In genomic region chr3:81068550-81068949, GRCm38 (mm10) we compare ENCODE assay signal across 30 mouse cellular contexts. TPM values are rescaled to one million over a fixed set of nuclear protein-coding genes. Genes with fewer than 3 reads are reported as not detected.
DNase-seq lines count a peak whose midpoint lies in the region; ATAC-seq and TF ChIP-seq lines count a peak whose summit lies in the region.
"Had no signal": no experiment of that assay in that cellular context is flagged by ENCODE, and none has a peak within 500 bp of the region (broad histone marks: within the 10 kb centered on the region; RNA-seq: fewer than 3 reads in every experiment).

No protein-coding gene starts in this region.

- no peaks in the 10 kb centered on the region for H3K27me3 ChIP-seq in intestine, embryonic 14.5 days (replicated peaks; ENCODE audit: control insufficient read depth, insufficient read depth, low read length)
- H3K27me3 ChIP-seq in intestine, postnatal 0 days (replicated peaks; ENCODE audit: control insufficient read depth, insufficient read depth, low read length) = no peaks in the 10 kb centered on the region
- no peaks in the 10 kb centered on the region for H3K27me3 ChIP-seq in midbrain, postnatal 0 days (ENCODE audit: insufficient read depth, low read length)
- no peaks in the 10 kb centered on the region for H3K27me3 ChIP-seq in midbrain, embryonic 14.5 days (ENCODE audit: control insufficient read depth, insufficient read depth, low read length)
- no peaks in the 10 kb centered on the region for H3K27me3 ChIP-seq in intestine, embryonic 16.5 days (replicated peaks; ENCODE audit: control insufficient read depth, insufficient read depth, low read length)
- H3K27me3 ChIP-seq in forebrain, embryonic 11.5 days (ENCODE audit: control insufficient read depth, insufficient read depth, low read length) = no peaks in the 10 kb centered on the region
- H3K27me3 ChIP-seq: hindbrain, embryonic 12.5 days; limb, embryonic 15.5 days; liver, embryonic 15.5 days; neural tube, embryonic 13.5 days had no signal

- DNase-seq in intestine, embryonic 14.5 days (ENCODE audit: low spot score) = no peak
- DNase-seq in midbrain, postnatal 0 days (ENCODE audit: low spot score) = peak; percentile 15
- DNase-seq in midbrain, embryonic 14.5 days = no peak
- no peak for DNase-seq in embryo, embryonic 11 days
- no peak for DNase-seq in kidney, postnatal 25 days
- no peak for DNase-seq in forebrain, embryonic 11.5 days (ENCODE audit: low spot score)
- DNase-seq: adrenal gland, adult 8-10 months; cerebellum, adult 11 months; cerebellum, adult 9-10 months; cerebellum, postnatal 36 days; gastrocnemius, postnatal 25 days; heart, adult 11 months; heart, postnatal 36 days; kidney, adult 8-10 months; layer of hippocampus, adult 9-11 months; thymus, postnatal 14 days had no signal

- H3K4me2 ChIP-seq in intestine, embryonic 14.5 days (ENCODE audit: low read length) = no peak overlapping the region
- H3K4me2 ChIP-seq in intestine, postnatal 0 days (replicated peaks; ENCODE audit: low read depth) = no peak overlapping the region
- H3K4me2 ChIP-seq in midbrain, postnatal 0 days (ENCODE audit: low read depth, low read length, poor library complexity, severe bottlenecking) = no peak overlapping the region
- no peak overlapping the region for H3K4me2 ChIP-seq in midbrain, embryonic 14.5 days (ENCODE audit: low read length)
- H3K4me2 ChIP-seq in intestine, embryonic 16.5 days (ENCODE audit: low read depth, low read length) = no peak overlapping the region
- no peak overlapping the region for H3K4me2 ChIP-seq in forebrain, embryonic 11.5 days (ENCODE audit: low read depth, low read length, severe bottlenecking)
- H3K4me2 ChIP-seq: hindbrain, embryonic 12.5 days; limb, embryonic 15.5 days; liver, embryonic 15.5 days; neural tube, embryonic 13.5 days had no signal

- H3K9ac ChIP-seq in intestine, embryonic 14.5 days (ENCODE audit: low read length) = no peak overlapping the region
- no peak overlapping the region for H3K9ac ChIP-seq in intestine, postnatal 0 days (ENCODE audit: low read depth, low read length)
- H3K9ac ChIP-seq in midbrain, postnatal 0 days (replicated peaks; ENCODE audit: low read length, poor library complexity, severe bottlenecking) = no peak overlapping the region
- H3K9ac ChIP-seq in midbrain, embryonic 14.5 days (replicated peaks; ENCODE audit: low read length) = no peak overlapping the region
- no peak overlapping the region for H3K9ac ChIP-seq in intestine, embryonic 16.5 days (ENCODE audit: low read depth, low read length)
- no peak overlapping the region for H3K9ac ChIP-seq in forebrain, embryonic 11.5 days (ENCODE audit: low read length)
- H3K9ac ChIP-seq: hindbrain, embryonic 12.5 days; limb, embryonic 15.5 days; liver, embryonic 15.5 days; neural tube, embryonic 13.5 days had no signal

- H3K27ac ChIP-seq in intestine, embryonic 14.5 days (ENCODE audit: low read depth) = peak overlapping the region; percentile 22; the same call in 1 of the 2 replicates
- no peak overlapping the region for H3K27ac ChIP-seq in intestine, postnatal 0 days (ENCODE audit: low read depth, low read length)
- no peak overlapping the region for H3K27ac ChIP-seq in midbrain, postnatal 0 days (ENCODE audit: low read depth, low read length)
- no peak overlapping the region for H3K27ac ChIP-seq in midbrain, embryonic 14.5 days (replicated peaks; ENCODE audit: low read depth, low read length)
- H3K27ac ChIP-seq in intestine, embryonic 16.5 days (ENCODE audit: low read length) = no peak overlapping the region
- no peak overlapping the region for H3K27ac ChIP-seq in forebrain, embryonic 11.5 days (ENCODE audit: low read depth, low read length)
- H3K27ac ChIP-seq: heart, embryonic 10.5 days; hindbrain, embryonic 12.5 days; kidney, postnatal 0 days; limb, embryonic 10.5 days; limb, embryonic 15.5 days; liver, embryonic 15.5 days; macrophage; neural tube, embryonic 13.5 days had no signal

- TF ChIP-seq CTCF in intestine, postnatal 0 days (IDR thresholded peaks at IDR 0.05; ENCODE audit: low read depth) = no peak
- TF ChIP-seq CTCF in midbrain, postnatal 0 days (IDR thresholded peaks at IDR 0.05) = no peak

- 29% methylated on average over 2 of the region's 2 CpGs for WGBS in intestine, embryonic 14.5 days
- WGBS in intestine, postnatal 0 days = 50% methylated on average over 2 of the region's 2 CpGs
- WGBS in midbrain, postnatal 0 days = 38% methylated on average over 2 of the region's 2 CpGs
- 42% methylated on average over 2 of the region's 2 CpGs for WGBS in midbrain, embryonic 14.5 days
- 42% methylated on average over 2 of the region's 2 CpGs for WGBS in intestine, embryonic 16.5 days
- WGBS in forebrain, embryonic 11.5 days = 61% methylated on average over 2 of the region's 2 CpGs

- ATAC-seq in intestine, embryonic 14.5 days (replicated peaks; ENCODE audit: low FRiP score, low TSS enrichment, low read depth) = no peak
- ATAC-seq in intestine, postnatal 0 days = no peak
- no peak for ATAC-seq in midbrain, postnatal 0 days (ENCODE audit: low FRiP score)
- ATAC-seq in midbrain, embryonic 14.5 days (ENCODE audit: low FRiP score, low TSS enrichment) = no peak
- ATAC-seq in intestine, embryonic 16.5 days = peak; percentile 52; the same call in 1 of the 2 replicates
- no peak for ATAC-seq in forebrain, embryonic 11.5 days (replicated peaks; ENCODE audit: low FRiP score)
- ATAC-seq: activated CD4-positive, CD25-positive, alpha-beta regulatory T cell, adult 4 months; forebrain, embryonic 14.5 days; midbrain, embryonic 16.5 days had no signal

- H3K36me3 ChIP-seq in intestine, embryonic 14.5 days (ENCODE audit: control insufficient read depth, insufficient read depth, low read length) = no peaks in the 10 kb centered on the region
- no peaks in the 10 kb centered on the region for H3K36me3 ChIP-seq in intestine, postnatal 0 days (ENCODE audit: control insufficient read depth, insufficient read depth)
- no peaks in the 10 kb centered on the region for H3K36me3 ChIP-seq in midbrain, postnatal 0 days (ENCODE audit: insufficient read depth, low read length)
- H3K36me3 ChIP-seq in midbrain, embryonic 14.5 days (ENCODE audit: control insufficient read depth, insufficient read depth, low read length) = no peaks in the 10 kb centered on the region
- no peaks in the 10 kb centered on the region for H3K36me3 ChIP-seq in intestine, embryonic 16.5 days (ENCODE audit: control insufficient read depth, insufficient read depth, low read length)
- no peaks in the 10 kb centered on the region for H3K36me3 ChIP-seq in forebrain, embryonic 11.5 days (ENCODE audit: control insufficient read depth, insufficient read depth, low read length)
- H3K36me3 ChIP-seq: heart, embryonic 10.5 days; hindbrain, embryonic 12.5 days; limb, embryonic 10.5 days; limb, embryonic 15.5 days; liver, embryonic 15.5 days; neural tube, embryonic 13.5 days had no signal

- H3K4me1 ChIP-seq in intestine, embryonic 14.5 days (replicated peaks; ENCODE audit: control insufficient read depth, insufficient read depth, low read length) = peaks cover 6% of the 10 kb centered on the region; the same call in 1 of the 2 replicates
- no peaks in the 10 kb centered on the region for H3K4me1 ChIP-seq in intestine, postnatal 0 days (replicated peaks; ENCODE audit: control insufficient read depth, insufficient read depth, low read length)
- H3K4me1 ChIP-seq in midbrain, postnatal 0 days (ENCODE audit: insufficient read depth, low read length) = no peaks in the 10 kb centered on the region
- H3K4me1 ChIP-seq in midbrain, embryonic 14.5 days (ENCODE audit: control insufficient read depth, insufficient read depth, low read length) = no peaks in the 10 kb centered on the region
- no peaks in the 10 kb centered on the region for H3K4me1 ChIP-seq in intestine, embryonic 16.5 days (ENCODE audit: control insufficient read depth, insufficient read depth, low read length)
- no peaks in the 10 kb centered on the region for H3K4me1 ChIP-seq in forebrain, embryonic 11.5 days (replicated peaks; ENCODE audit: control insufficient read depth, insufficient read depth, low read length)
- H3K4me1 ChIP-seq: heart, embryonic 10.5 days; limb, embryonic 15.5 days; liver, embryonic 15.5 days; neural tube, embryonic 13.5 days had no signal

- no peak overlapping the region for H3K4me3 ChIP-seq in intestine, embryonic 14.5 days (ENCODE audit: low read depth, low read length)
- no peak overlapping the region for H3K4me3 ChIP-seq in intestine, postnatal 0 days (ENCODE audit: low read depth, low read length)
- no peak overlapping the region for H3K4me3 ChIP-seq in midbrain, postnatal 0 days (ENCODE audit: low read depth, low read length)
- no peak overlapping the region for H3K4me3 ChIP-seq in midbrain, embryonic 14.5 days (replicated peaks; ENCODE audit: low read depth, low read length)
- H3K4me3 ChIP-seq in intestine, embryonic 16.5 days (ENCODE audit: low read length) = no peak overlapping the region
- no peak overlapping the region for H3K4me3 ChIP-seq in forebrain, embryonic 11.5 days (ENCODE audit: low read depth, low read length)
- H3K4me3 ChIP-seq: heart, embryonic 10.5 days; hindbrain, embryonic 12.5 days; limb, embryonic 10.5 days; limb, embryonic 15.5 days; liver, embryonic 15.5 days; neural tube, embryonic 13.5 days had no signal

- H3K9me3 ChIP-seq in intestine, embryonic 14.5 days (ENCODE audit: control insufficient read depth, low read length) = no peaks in the 10 kb centered on the region
- H3K9me3 ChIP-seq in intestine, postnatal 0 days (ENCODE audit: control insufficient read depth) = no peaks in the 10 kb centered on the region
- H3K9me3 ChIP-seq in midbrain, postnatal 0 days (ENCODE audit: low read length) = no peaks in the 10 kb centered on the region
- H3K9me3 ChIP-seq in midbrain, embryonic 14.5 days (ENCODE audit: control insufficient read depth, low read length) = no peaks in the 10 kb centered on the region
- no peaks in the 10 kb centered on the region for H3K9me3 ChIP-seq in intestine, embryonic 16.5 days (ENCODE audit: control insufficient read depth, low read length)
- no peaks in the 10 kb centered on the region for H3K9me3 ChIP-seq in forebrain, embryonic 11.5 days (ENCODE audit: control insufficient read depth, low read length)
- H3K9me3 ChIP-seq: heart, embryonic 10.5 days; hindbrain, embryonic 12.5 days; limb, embryonic 10.5 days; limb, embryonic 15.5 days; liver, embryonic 15.5 days; neural tube, embryonic 13.5 days had no signal

RNA-seq across cellular contexts. Expression of gene Pdgfc, which starts 32.3 kb away (rescaled TPM):
- polyA plus RNA-seq in intestine, embryonic 14.5 days (2014; fragmentation: Nextera tagmentation; extraction: Ambion mirVana) = 22.8 and 25.9 TPM in 2 replicates
- 5.7 and 6.1 TPM in 2 replicates for polyA plus RNA-seq in intestine, postnatal 0 days (2015; fragmentation: Nextera tagmentation; extraction: Ambion mirVana)
- 3.0 and 3.5 TPM in 2 replicates for total RNA-seq in midbrain, postnatal 0 days (2014; rRNA removed)
- polyA plus RNA-seq in midbrain, postnatal 0 days (2015; fragmentation: Nextera tagmentation; extraction: Ambion mirVana) = 2.9 and 3.7 TPM in 2 replicates
- polyA plus RNA-seq in midbrain, embryonic 14.5 days (2014; fragmentation: Nextera tagmentation; extraction: Ambion mirVana) = 5.4 and 6.3 TPM in 2 replicates
- 9.0 and 9.2 TPM in 2 replicates for polyA plus RNA-seq in intestine, embryonic 16.5 days (2015; fragmentation: Nextera tagmentation; extraction: Ambion mirVana)
- polyA plus RNA-seq in forebrain, embryonic 11.5 days (2014; fragmentation: Nextera tagmentation; extraction: Ambion mirVana) = 11.2 and 12.6 TPM in 2 replicates
- total RNA-seq: megakaryocyte-erythroid progenitor cell, adult 5-6 weeks had no signal
- polyA plus RNA-seq: activated CD4-positive, CD25-positive, alpha-beta regulatory T cell, adult 4 months had no signal
